Mouse (Mus musculus): ENCODE measurements around the gene Emilin2. TPM values are rescaled to one million over a fixed set of nuclear protein-coding genes. Genes with fewer than 3 reads are reported as not detected.

Gene Emilin2
- total RNA-seq, 1 experiment from 2014 or later, result 21.3 TPM

- peak; percentile 24 to 52; a peak in 2 of 4 replicates for ATAC-seq (replicated peaks in 1 of 2; ENCODE audit: insufficient read depth in 1 of 2, low FRiP score in 2 of 2, low TSS enrichment in 1 of 2, low read depth in 1 of 2, poor library complexity in 2 of 2, severe bottlenecking in 2 of 2)
These were observed 107.6 kb downstream of the Emilin2 start for GRCm38 (mm10) chr17:71203998-71204808.

Other genes with a start within 250 kb of the Emilin2 start
- gene Lpin2, start 129.4 kb downstream of the Emilin2 start, total RNA-seq (2017), result 54.8 and 72.9 TPM in 2 replicates
- 6.1 and 10.0 TPM in 2 replicates for gene Gm4707, start 147.9 kb upstream of the Emilin2 start, total RNA-seq (2017)
- gene Smchd1, start 163.4 kb upstream of the Emilin2 start, total RNA-seq (2017), result 167 and 249 TPM in 2 replicates
- gene Ndc80, start 214.9 kb upstream of the Emilin2 start, total RNA-seq (2017), result 70.4 and 77.5 TPM in 2 replicates
- not detected in 2 replicates for gene Spdya, start 240.1 kb upstream of the Emilin2 start, total RNA-seq (2017)

All from hematopoietic stem cell, adult 5-6 weeks (primary cell).